Mouse (Mus musculus): ENCODE data around the gene Trip11. TPM values are rescaled to one million over a fixed set of nuclear protein-coding genes. Genes with fewer than 3 reads are reported as not detected.

The Trip11 gene
- polyA plus RNA-seq, 1 experiment from 2014 or later, result 26.6 TPM

DNA sequence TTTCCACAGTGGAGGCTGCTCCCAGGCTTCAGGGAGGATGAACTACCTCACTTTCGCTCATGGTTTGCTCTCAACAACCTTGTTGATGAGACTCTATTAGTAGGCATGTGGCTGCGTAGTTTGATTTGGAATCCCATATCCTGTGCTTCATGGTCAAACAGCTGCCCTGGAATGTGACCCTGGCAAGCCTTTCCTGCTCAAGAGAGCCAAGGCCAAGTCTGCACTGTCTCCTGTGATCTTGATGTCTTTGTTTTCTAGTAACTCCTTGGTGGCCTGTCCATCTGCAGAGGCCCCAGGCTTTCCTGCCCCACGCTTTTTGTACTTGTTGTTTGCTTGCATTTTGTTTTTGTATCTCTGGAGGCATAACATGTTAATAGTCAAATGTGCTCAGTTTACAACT lies 118.6 kb downstream of the Trip11 start:
- Histone ChIP-seq H3K9ac (no peak overlapping the region), H3K4me1 (no peaks in the 10 kb centered on the region), H3K36me3 (no peaks in the 10 kb centered on the region), H3K27me3 (no peaks in the 10 kb centered on the region), H3K27ac (no peak overlapping the region), H3K4me2 (replicated peaks) (no peak overlapping the region), H3K4me3 (no peak overlapping the region), H3K9me3 (no peaks in the 10 kb centered on the region)
- 81% methylated on average over 3 of the region's 3 CpGs for WGBS
- ATAC-seq (ENCODE audit: insufficient number of reproducible peaks, insufficient read depth, low FRiP score, low TSS enrichment), result no peak

DNA sequence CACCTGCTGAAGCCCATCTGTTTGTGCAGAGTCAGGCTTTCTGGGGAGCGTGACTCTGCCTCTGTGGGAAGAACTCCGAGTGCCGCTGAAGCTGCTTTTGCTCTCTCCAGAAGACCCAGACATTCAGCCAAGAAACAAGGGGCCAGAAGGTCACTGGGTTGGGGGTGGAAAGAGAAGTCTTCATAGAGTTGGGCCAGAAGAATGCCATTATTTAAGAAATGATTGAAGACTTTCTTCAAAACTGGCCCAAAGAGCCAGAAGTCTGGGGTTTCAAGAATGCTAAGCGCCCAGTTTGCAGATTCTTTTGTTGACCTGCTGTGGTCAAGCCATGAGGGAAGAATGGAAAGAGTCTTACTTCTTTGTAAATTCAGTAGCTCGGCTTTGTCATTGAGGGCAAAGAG lies 119.8 kb downstream of the Trip11 start:
- 89% methylated on average over 5 of the region's 5 CpGs for WGBS

DNA sequence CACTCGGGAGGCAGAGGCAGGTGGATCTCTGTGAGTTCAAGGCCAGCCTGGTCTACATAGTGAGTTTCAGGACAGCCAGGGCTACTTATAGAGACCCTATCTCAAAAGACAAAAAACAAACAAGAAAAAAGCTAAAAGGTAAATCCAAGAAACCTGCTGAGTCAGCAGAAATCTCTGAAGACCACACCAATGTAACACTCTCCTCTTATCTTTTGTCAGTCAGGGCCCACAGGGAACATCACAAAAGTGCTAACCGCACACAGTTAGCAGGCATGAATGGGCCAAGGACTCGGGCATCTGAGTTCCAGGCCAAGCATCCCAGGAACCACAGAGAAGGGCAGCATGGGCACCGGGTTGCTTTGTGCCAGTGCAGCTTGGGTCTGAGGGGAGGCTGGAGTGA lies 120.4 kb downstream of the Trip11 start:
- Histone ChIP-seq H3K4me3 (no peak overlapping the region), H3K4me1 (no peaks in the 10 kb centered on the region), H3K4me2 (replicated peaks) (no peak overlapping the region), H3K9me3 (no peaks in the 10 kb centered on the region), H3K27me3 (no peaks in the 10 kb centered on the region), H3K9ac (no peak overlapping the region), H3K36me3 (no peaks in the 10 kb centered on the region), H3K27ac (no peak overlapping the region)
- 91% methylated on average over 4 of the region's 4 CpGs for WGBS
- ATAC-seq (ENCODE audit: insufficient number of reproducible peaks, insufficient read depth, low FRiP score, low TSS enrichment), result no peak

More for the DNA sequence above, 119.8 kb downstream of the Trip11 start:
- H3K27ac ChIP-seq, result no peak overlapping the region
- H3K4me2 ChIP-seq (replicated peaks), result no peak overlapping the region
- no peaks in the 10 kb centered on the region for H3K36me3 ChIP-seq
- H3K4me3 ChIP-seq, result no peak overlapping the region
- ATAC-seq (ENCODE audit: insufficient number of reproducible peaks, insufficient read depth, low FRiP score, low TSS enrichment), result no peak
- H3K9me3 ChIP-seq, result no peaks in the 10 kb centered on the region
- no peaks in the 10 kb centered on the region for H3K4me1 ChIP-seq
- H3K9ac ChIP-seq, result no peak overlapping the region
- H3K27me3 ChIP-seq, result no peaks in the 10 kb centered on the region

DNA sequence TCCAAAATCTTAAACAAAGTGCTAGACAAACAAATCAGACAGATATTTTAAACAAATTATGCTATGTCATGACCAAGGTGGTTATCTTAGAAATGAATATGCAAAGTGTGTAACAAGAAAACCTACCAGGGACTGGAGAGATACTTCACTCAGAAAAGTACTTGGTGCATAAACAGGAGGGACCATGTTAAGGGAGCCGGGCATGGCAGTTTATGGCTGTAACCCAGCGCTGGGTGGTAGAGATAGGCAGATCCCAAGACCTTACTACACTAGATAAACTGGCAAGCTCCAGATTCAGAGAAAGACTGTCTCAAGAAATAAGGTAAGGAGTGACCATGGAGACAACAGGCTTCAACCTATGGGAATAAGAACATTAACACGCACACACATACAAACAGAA lies 123.3 kb downstream of the Trip11 start:
- H3K9me3 ChIP-seq, result no peaks in the 10 kb centered on the region
- WGBS, result 92% methylated on average over 3 of the region's 3 CpGs
- no peaks in the 10 kb centered on the region for H3K27me3 ChIP-seq
- no peak for ATAC-seq (ENCODE audit: insufficient number of reproducible peaks, insufficient read depth, low FRiP score, low TSS enrichment)
- H3K36me3 ChIP-seq, result peaks cover 8% of the 10 kb centered on the region; the same call in 1 of the 2 replicates
- no peaks in the 10 kb centered on the region for H3K4me1 ChIP-seq
- no peak overlapping the region for H3K9ac ChIP-seq
- H3K4me2 ChIP-seq (replicated peaks), result no peak overlapping the region
- no peak overlapping the region for H3K27ac ChIP-seq
- H3K4me3 ChIP-seq, result no peak overlapping the region

DNA sequence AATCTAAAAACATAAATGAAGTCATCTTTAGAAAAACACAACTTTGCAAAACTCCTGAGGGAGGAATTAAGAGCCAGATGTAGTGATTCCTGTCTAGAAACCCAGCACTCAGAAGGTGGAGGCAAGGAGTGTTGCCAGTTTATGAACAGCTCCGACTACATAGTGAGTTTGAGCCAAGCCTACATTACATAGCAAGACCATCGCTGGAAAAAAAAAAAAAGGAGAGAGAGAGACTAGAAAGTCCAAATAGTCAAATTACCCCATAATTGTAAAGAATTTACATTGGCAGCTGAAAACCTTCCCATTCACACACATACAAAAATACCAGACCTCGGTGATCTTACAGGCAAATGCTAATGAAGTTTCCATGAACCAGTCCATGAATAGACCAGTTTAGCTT lies 123.8 kb downstream of the Trip11 start:
- H3K4me1 ChIP-seq, result no peaks in the 10 kb centered on the region
- no peak overlapping the region for H3K4me2 ChIP-seq (replicated peaks)
- H3K4me3 ChIP-seq, result no peak overlapping the region
- H3K9me3 ChIP-seq, result no peaks in the 10 kb centered on the region
- peaks cover 8% of the 10 kb centered on the region; the same call in 1 of the 2 replicates for H3K36me3 ChIP-seq
- 62% methylated on average over 3 of the region's 3 CpGs for WGBS
- no peak for ATAC-seq (ENCODE audit: insufficient number of reproducible peaks, insufficient read depth, low FRiP score, low TSS enrichment)
- no peak overlapping the region for H3K9ac ChIP-seq
- no peaks in the 10 kb centered on the region for H3K27me3 ChIP-seq
- H3K27ac ChIP-seq, result no peak overlapping the region

Other genes with a start within 250 kb of the Trip11 start
- 0.39 and 0.40 TPM in 2 replicates for gene Tc2n, start 194.7 kb downstream of the Trip11 start, polyA plus RNA-seq (2016; fragmentation: Nextera tagmentation; extraction: Ambion mirVana)
- gene Fbln5, start 94.2 kb downstream of the Trip11 start, polyA plus RNA-seq (2016; fragmentation: Nextera tagmentation; extraction: Ambion mirVana), result 63.4 and 75.9 TPM in 2 replicates
- gene Atxn3, start 45.0 kb upstream of the Trip11 start, polyA plus RNA-seq (2016; fragmentation: Nextera tagmentation; extraction: Ambion mirVana), result 9.9 and 11.2 TPM in 2 replicates
- 32.2 and 33.9 TPM in 2 replicates for gene Cpsf2, start 62.7 kb upstream of the Trip11 start, polyA plus RNA-seq (2016; fragmentation: Nextera tagmentation; extraction: Ambion mirVana)
- 0.52 and 0.75 TPM in 2 replicates for gene Slc24a4, start 215.5 kb upstream of the Trip11 start, polyA plus RNA-seq (2016; fragmentation: Nextera tagmentation; extraction: Ambion mirVana)

Data from embryonic facial prominence, embryonic 12.5 days (tissue).